Mouse (Mus musculus): ENCODE measurements around the gene Gm47791. TPM values are rescaled to one million over a fixed set of nuclear protein-coding genes. Genes with fewer than 3 reads are reported as not detected.

Gm47791 gene
- polyA plus RNA-seq, 1 experiment from 2014 or later = not detected

GRCm38 (mm10) chr1:82793110-82793509 lies 22.1 kb upstream of the Gm47791 start:
- Histone ChIP-seq H3K36me3 (ENCODE audit: control insufficient read depth, insufficient read depth) (no peaks in the 10 kb centered on the region), H3K4me2 (ENCODE audit: low read length) (no peak overlapping the region), H3K9ac (replicated peaks; ENCODE audit: low read depth, low read length) (no peak overlapping the region), H3K9me3 (ENCODE audit: control insufficient read depth, low read length) (no peaks in the 10 kb centered on the region), H3K4me1 (replicated peaks; ENCODE audit: control insufficient read depth, insufficient read depth, low read length) (peaks cover 8% of the 10 kb centered on the region), H3K4me3 (replicated peaks; ENCODE audit: low read length) (no peak overlapping the region), H3K27me3 (replicated peaks; ENCODE audit: control insufficient read depth, insufficient read depth, low read length) (no peaks in the 10 kb centered on the region), H3K27ac (ENCODE audit: low read length) (no peak overlapping the region)
- no peak for ATAC-seq
- WGBS = 89% methylated on average over 3 of the region's 3 CpGs

- H3K36me3 ChIP-seq (ENCODE audit: control insufficient read depth, insufficient read depth) = no peaks in the 10 kb centered on the region
- H3K4me3 ChIP-seq (replicated peaks; ENCODE audit: low read length) = no peak overlapping the region
- 94% methylated on average over 6 of the region's 6 CpGs for WGBS
- no peaks in the 10 kb centered on the region for H3K27me3 ChIP-seq (replicated peaks; ENCODE audit: control insufficient read depth, insufficient read depth, low read length)
- no peak overlapping the region; the same call in 1 of the 2 replicates for H3K27ac ChIP-seq (ENCODE audit: low read length)
- no peak overlapping the region for H3K9ac ChIP-seq (replicated peaks; ENCODE audit: low read depth, low read length)
- peaks cover 15% of the 10 kb centered on the region for H3K4me1 ChIP-seq (replicated peaks; ENCODE audit: control insufficient read depth, insufficient read depth, low read length)
- H3K9me3 ChIP-seq (ENCODE audit: control insufficient read depth, low read length) = no peaks in the 10 kb centered on the region
- ATAC-seq = no peak
- no peak overlapping the region for H3K4me2 ChIP-seq (ENCODE audit: low read length)
Observed at GRCm38 (mm10) chr1:82792238-82792637, 21.2 kb upstream of the Gm47791 start.

GRCm38 (mm10) chr1:82791105-82791504 lies 20.1 kb upstream of the Gm47791 start:
- H3K4me3 ChIP-seq (replicated peaks; ENCODE audit: low read length) = no peak overlapping the region
- H3K9me3 ChIP-seq (ENCODE audit: control insufficient read depth, low read length) = no peaks in the 10 kb centered on the region
- peaks cover 15% of the 10 kb centered on the region for H3K4me1 ChIP-seq (replicated peaks; ENCODE audit: control insufficient read depth, insufficient read depth, low read length)
- WGBS = 53% methylated on average over 11 of the region's 11 CpGs
- H3K4me2 ChIP-seq (ENCODE audit: low read length) = no peak overlapping the region
- no peak overlapping the region for H3K9ac ChIP-seq (replicated peaks; ENCODE audit: low read depth, low read length)
- ATAC-seq = peak; percentile 79
- H3K27ac ChIP-seq (ENCODE audit: low read length) = peak overlapping the region; percentile 81; the same call in 1 of the 2 replicates
- no peaks in the 10 kb centered on the region for H3K27me3 ChIP-seq (replicated peaks; ENCODE audit: control insufficient read depth, insufficient read depth, low read length)
- H3K36me3 ChIP-seq (ENCODE audit: control insufficient read depth, insufficient read depth) = no peaks in the 10 kb centered on the region

- WGBS = 49% methylated on average over 7 of the region's 7 CpGs
- H3K4me2 ChIP-seq (ENCODE audit: low read length) = no peak overlapping the region
- peak; percentile 56 for ATAC-seq
- H3K9me3 ChIP-seq (ENCODE audit: control insufficient read depth, low read length) = no peaks in the 10 kb centered on the region
- H3K27ac ChIP-seq (ENCODE audit: low read length) = peak overlapping the region; percentile 77
- no peak overlapping the region for H3K4me3 ChIP-seq (replicated peaks; ENCODE audit: low read length)
- no peak overlapping the region for H3K9ac ChIP-seq (replicated peaks; ENCODE audit: low read depth, low read length)
- H3K4me1 ChIP-seq (replicated peaks; ENCODE audit: control insufficient read depth, insufficient read depth, low read length) = peaks cover 15% of the 10 kb centered on the region
- no peaks in the 10 kb centered on the region for H3K36me3 ChIP-seq (ENCODE audit: control insufficient read depth, insufficient read depth)
- no peaks in the 10 kb centered on the region for H3K27me3 ChIP-seq (replicated peaks; ENCODE audit: control insufficient read depth, insufficient read depth, low read length)
Observed at GRCm38 (mm10) chr1:82788070-82788469, 17.0 kb upstream of the Gm47791 start.

GRCm38 (mm10) chr1:82787414-82787813 lies 16.4 kb upstream of the Gm47791 start:
- WGBS = 3% methylated on average over 2 of the region's 2 CpGs
- Histone ChIP-seq H3K4me1 (replicated peaks; ENCODE audit: control insufficient read depth, insufficient read depth, low read length) (peaks cover 15% of the 10 kb centered on the region), H3K4me2 (ENCODE audit: low read length) (no peak overlapping the region), H3K9me3 (ENCODE audit: control insufficient read depth, low read length) (no peaks in the 10 kb centered on the region), H3K4me3 (replicated peaks; ENCODE audit: low read length) (no peak overlapping the region), H3K36me3 (ENCODE audit: control insufficient read depth, insufficient read depth) (no peaks in the 10 kb centered on the region), H3K9ac (replicated peaks; ENCODE audit: low read depth, low read length) (no peak overlapping the region), H3K27ac (ENCODE audit: low read length) (peak overlapping the region; percentile 77), H3K27me3 (replicated peaks; ENCODE audit: control insufficient read depth, insufficient read depth, low read length) (no peaks in the 10 kb centered on the region)
- peak; percentile 81 for ATAC-seq

GRCm38 (mm10) chr1:82785546-82785945 lies 14.5 kb upstream of the Gm47791 start:
- H3K27me3 ChIP-seq (replicated peaks; ENCODE audit: control insufficient read depth, insufficient read depth, low read length) = no peaks in the 10 kb centered on the region
- WGBS = 62% methylated on average over 6 of the region's 6 CpGs

GRCm38 (mm10) chr1:82783559-82783958 lies 12.5 kb upstream of the Gm47791 start:
- WGBS = 69% methylated on average over 3 of the region's 3 CpGs
- peaks cover 6% of the 10 kb centered on the region for H3K4me1 ChIP-seq (replicated peaks; ENCODE audit: control insufficient read depth, insufficient read depth, low read length)
- ATAC-seq = no peak
- H3K4me3 ChIP-seq (replicated peaks; ENCODE audit: low read length) = no peak overlapping the region
- no peaks in the 10 kb centered on the region for H3K36me3 ChIP-seq (ENCODE audit: control insufficient read depth, insufficient read depth)
- no peak overlapping the region for H3K4me2 ChIP-seq (ENCODE audit: low read length)
- no peak overlapping the region for H3K9ac ChIP-seq (replicated peaks; ENCODE audit: low read depth, low read length)
- H3K27ac ChIP-seq (ENCODE audit: low read length) = no peak overlapping the region
- no peaks in the 10 kb centered on the region for H3K9me3 ChIP-seq (ENCODE audit: control insufficient read depth, low read length)
- no peaks in the 10 kb centered on the region for H3K27me3 ChIP-seq (replicated peaks; ENCODE audit: control insufficient read depth, insufficient read depth, low read length)

More at GRCm38 (mm10) chr1:82785546-82785945, 14.5 kb upstream of the Gm47791 start:
- Histone ChIP-seq H3K4me3 (replicated peaks; ENCODE audit: low read length) (no peak overlapping the region), H3K36me3 (ENCODE audit: control insufficient read depth, insufficient read depth) (no peaks in the 10 kb centered on the region), H3K4me1 (replicated peaks; ENCODE audit: control insufficient read depth, insufficient read depth, low read length) (peaks cover 8% of the 10 kb centered on the region), H3K27ac (ENCODE audit: low read length) (no peak overlapping the region), H3K4me2 (ENCODE audit: low read length) (no peak overlapping the region), H3K9me3 (ENCODE audit: control insufficient read depth, low read length) (no peaks in the 10 kb centered on the region), H3K9ac (replicated peaks; ENCODE audit: low read depth, low read length) (no peak overlapping the region)
- no peak for ATAC-seq

- no peak overlapping the region for H3K9ac ChIP-seq (replicated peaks; ENCODE audit: low read depth, low read length)
- H3K9me3 ChIP-seq (ENCODE audit: control insufficient read depth, low read length) = no peaks in the 10 kb centered on the region
- no peak overlapping the region for H3K4me3 ChIP-seq (replicated peaks; ENCODE audit: low read length)
- WGBS = 87% methylated on average over 6 of the region's 6 CpGs
- H3K4me1 ChIP-seq (replicated peaks; ENCODE audit: control insufficient read depth, insufficient read depth, low read length) = no peaks in the 10 kb centered on the region
- H3K36me3 ChIP-seq (ENCODE audit: control insufficient read depth, insufficient read depth) = no peaks in the 10 kb centered on the region
- no peak for ATAC-seq
- H3K27ac ChIP-seq (ENCODE audit: low read length) = no peak overlapping the region
- no peaks in the 10 kb centered on the region for H3K27me3 ChIP-seq (replicated peaks; ENCODE audit: control insufficient read depth, insufficient read depth, low read length)
- no peak overlapping the region for H3K4me2 ChIP-seq (ENCODE audit: low read length)
Observed at GRCm38 (mm10) chr1:82779388-82779966, 8.4 kb upstream of the Gm47791 start.

- Histone ChIP-seq H3K4me3 (replicated peaks; ENCODE audit: low read length) (no peak overlapping the region), H3K27me3 (replicated peaks; ENCODE audit: control insufficient read depth, insufficient read depth, low read length) (no peaks in the 10 kb centered on the region), H3K9me3 (ENCODE audit: control insufficient read depth, low read length) (no peaks in the 10 kb centered on the region), H3K9ac (replicated peaks; ENCODE audit: low read depth, low read length) (no peak overlapping the region), H3K4me1 (replicated peaks; ENCODE audit: control insufficient read depth, insufficient read depth, low read length) (no peaks in the 10 kb centered on the region), H3K4me2 (ENCODE audit: low read length) (no peak overlapping the region), H3K36me3 (ENCODE audit: control insufficient read depth, insufficient read depth) (no peaks in the 10 kb centered on the region), H3K27ac (ENCODE audit: low read length) (no peak overlapping the region)
- ATAC-seq = no peak
- 89% methylated on average over 4 of the region's 4 CpGs for WGBS
Observed at GRCm38 (mm10) chr1:82775293-82775692, 4.2 kb upstream of the Gm47791 start.

GRCm38 (mm10) chr1:82773208-82773607 lies 2.2 kb upstream of the Gm47791 start:
- Histone ChIP-seq H3K4me3 (replicated peaks; ENCODE audit: low read length) (no peak overlapping the region), H3K27me3 (replicated peaks; ENCODE audit: control insufficient read depth, insufficient read depth, low read length) (no peaks in the 10 kb centered on the region), H3K4me1 (replicated peaks; ENCODE audit: control insufficient read depth, insufficient read depth, low read length) (no peaks in the 10 kb centered on the region), H3K9ac (replicated peaks; ENCODE audit: low read depth, low read length) (no peak overlapping the region), H3K36me3 (ENCODE audit: control insufficient read depth, insufficient read depth) (no peaks in the 10 kb centered on the region), H3K9me3 (ENCODE audit: control insufficient read depth, low read length) (no peaks in the 10 kb centered on the region), H3K4me2 (ENCODE audit: low read length) (no peak overlapping the region), H3K27ac (ENCODE audit: low read length) (no peak overlapping the region)
- ATAC-seq = no peak
- WGBS = 76% methylated on average over 5 of the region's 5 CpGs

All from forebrain, embryonic 16.5 days (tissue).